Mouse (Mus musculus) liver, postnatal 0 days (tissue): Measurements from ENCODE around the gene Gpank1.
"Not testable (repeated sequence)": the region's sequence is repeated elsewhere in the genome, so short reads cannot be mapped to it uniquely, and the experiment has no call there.

Experiments
- CTCF ChIP-seq: sonication (generic); IDR thresholded peaks from 2 replicates; pipeline ENCODE4 v1.5.1; 2016; ENCODE audit warnings: antibody characterized with exemption, low read depth
- EP300 ChIP-seq: IDR thresholded peaks from 2 replicates; pipeline ENCODE4 v1.6.1; 2016; ENCODE audit warnings: antibody characterized with exemption, low read depth, mild to moderate bottlenecking

DNA sequence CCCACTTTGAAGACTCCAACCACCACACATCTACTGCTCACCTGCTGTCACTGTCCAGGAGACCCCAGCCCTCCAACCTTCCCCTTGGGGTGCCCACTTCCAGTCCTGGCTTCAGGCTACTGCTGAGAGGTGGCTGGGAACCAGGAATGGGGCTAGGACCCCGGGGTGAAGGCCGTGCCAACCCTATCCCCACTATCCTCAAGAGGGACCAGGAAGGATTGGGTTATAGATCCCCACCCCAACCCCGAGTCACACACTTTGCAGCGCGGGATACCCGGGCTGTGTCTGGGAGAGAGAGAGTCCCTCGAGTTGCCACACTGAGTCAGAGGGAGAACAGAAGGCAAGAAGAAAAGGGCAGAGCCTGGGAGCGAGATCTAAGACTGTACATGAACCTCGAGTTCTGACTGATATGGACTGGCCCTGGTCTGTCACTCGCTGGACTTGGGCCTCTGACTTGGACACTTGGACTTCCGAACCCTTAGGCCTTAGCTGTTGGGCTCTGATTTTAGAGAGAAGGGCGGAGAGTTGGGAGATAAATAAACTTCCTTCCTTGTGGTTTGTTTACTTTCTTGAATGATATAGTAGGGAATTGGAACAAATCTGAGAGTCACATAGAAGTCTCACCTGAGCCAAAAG lies 3.1 kb downstream of the Gpank1 start:
- not testable (repeated sequence) for TF ChIP-seq CTCF, EP300
